Mouse (Mus musculus): ENCODE results near the gene Gm45837.
"Not testable (repeated sequence)": the region's sequence is repeated elsewhere in the genome, so short reads cannot be mapped to it uniquely, and the experiment has no call there.

- not testable (repeated sequence) for TF ChIP-seq CTCF (IDR thresholded peaks at IDR 0.05; ENCODE audit: low read depth, low read length); POLR2A (IDR thresholded peaks at IDR 0.05; ENCODE audit: extremely low read depth, insufficient read depth, low read length)
Observed at GRCm38 (mm10) chr7:101555473-101555872, 144.8 kb downstream of the Gm45837 start.

Measured in liver, adult 2 months (tissue).